Mouse (Mus musculus) E14TG2a.4 (cell line): ENCODE results near the gene Lrrc7.
A peak's percentile ranks its signal among the peaks of the same experiment; 100 is the strongest.

Source experiments
- H3K27me3 ChIP-seq: 2 replicates; pipeline ENCODE4 v1.6.1; 2014; ENCODE audit warnings: low read length, control low read depth; ENCODE audit not compliant: insufficient read depth
- H3K36me3 ChIP-seq: 2 replicates; pipeline ENCODE4 v1.6.1; 2014; ENCODE audit warnings: low read length, control low read depth; ENCODE audit not compliant: insufficient read depth
- H3K4me1 ChIP-seq: replicated peaks from 2 replicates; pipeline ENCODE4 v1.6.1; 2014; ENCODE audit warnings: low read depth, low read length, control low read depth
- H3K4me3 ChIP-seq: replicated peaks from 2 replicates; pipeline ENCODE4 v1.5.1; 2014; ENCODE audit warnings: mild to moderate bottlenecking, low read length
- H3K9me3 ChIP-seq: 2 replicates; pipeline ENCODE4 v1.6.1; 2014; ENCODE audit warnings: low read length, control low read depth
- CTCF ChIP-seq: conservative IDR thresholded peaks from 2 replicates; pipeline ENCODE4 v1.5.1; 2014; ENCODE audit warnings: low read length
- NANOG ChIP-seq: IDR thresholded peaks from 2 replicates; pipeline ENCODE4 v1.6.1; 2014; ENCODE audit warnings: borderline replicate concordance, low read length, mixed read lengths
- POU5F1 ChIP-seq: IDR thresholded peaks from 2 replicates; pipeline ENCODE4 v1.6.1; 2014; ENCODE audit warnings: low read length, borderline replicate concordance

Gene Lrrc7

GRCm38 (mm10) chr3:158174880-158175735, 386.9 kb downstream of the Lrrc7 start:
- Histone ChIP-seq H3K27me3 (no peaks in the 10 kb centered on the region), H3K9me3 (no peaks in the 10 kb centered on the region), H3K36me3 (no peaks in the 10 kb centered on the region), H3K4me3 (no peak overlapping the region), H3K4me1 (no peaks in the 10 kb centered on the region)
- no peak for TF ChIP-seq POU5F1
- TF ChIP-seq CTCF, result no peak
- no peak for TF ChIP-seq NANOG

GRCm38 (mm10) chr3:158169180-158169579, 392.8 kb downstream of the Lrrc7 start:
- Histone ChIP-seq H3K4me1 (no peaks in the 10 kb centered on the region), H3K9me3 (no peaks in the 10 kb centered on the region), H3K27me3 (no peaks in the 10 kb centered on the region), H3K36me3 (no peaks in the 10 kb centered on the region), H3K4me3 (no peak overlapping the region)
- TF ChIP-seq POU5F1, result no peak
- TF ChIP-seq NANOG, result no peak
- no peak for TF ChIP-seq CTCF

GRCm38 (mm10) chr3:158168454-158168853, 393.6 kb downstream of the Lrrc7 start:
- H3K27me3 ChIP-seq, result no peaks in the 10 kb centered on the region
- TF ChIP-seq POU5F1, result no peak
- TF ChIP-seq CTCF, result no peak
- no peak for TF ChIP-seq NANOG
- H3K9me3 ChIP-seq, result no peaks in the 10 kb centered on the region
- no peak overlapping the region for H3K4me3 ChIP-seq
- H3K36me3 ChIP-seq, result no peaks in the 10 kb centered on the region
- H3K4me1 ChIP-seq, result no peaks in the 10 kb centered on the region

- TF ChIP-seq CTCF, result peak; percentile 15; the same call in 1 of the 2 replicates
- TF ChIP-seq NANOG, result no peak
- Histone ChIP-seq H3K36me3 (no peaks in the 10 kb centered on the region), H3K4me3 (no peak overlapping the region), H3K4me1 (no peaks in the 10 kb centered on the region), H3K9me3 (no peaks in the 10 kb centered on the region), H3K27me3 (no peaks in the 10 kb centered on the region)
Measured at GRCm38 (mm10) chr3:158165004-158165403, 397.0 kb downstream of the Lrrc7 start.

GRCm38 (mm10) chr3:158164452-158164851, 397.6 kb downstream of the Lrrc7 start:
- Histone ChIP-seq H3K36me3 (no peaks in the 10 kb centered on the region), H3K4me3 (no peak overlapping the region), H3K4me1 (no peaks in the 10 kb centered on the region), H3K27me3 (no peaks in the 10 kb centered on the region), H3K9me3 (no peaks in the 10 kb centered on the region)
- TF ChIP-seq CTCF (no peak), POU5F1 (no peak), NANOG (no peak)

GRCm38 (mm10) chr3:158163127-158163526, 398.9 kb downstream of the Lrrc7 start:
- Histone ChIP-seq H3K9me3 (no peaks in the 10 kb centered on the region), H3K4me3 (no peak overlapping the region), H3K36me3 (no peaks in the 10 kb centered on the region), H3K4me1 (no peaks in the 10 kb centered on the region), H3K27me3 (no peaks in the 10 kb centered on the region)
- TF ChIP-seq POU5F1, result no peak
- no peak for TF ChIP-seq NANOG
- TF ChIP-seq CTCF, result no peak

- H3K4me1 ChIP-seq, result no peaks in the 10 kb centered on the region
- H3K4me3 ChIP-seq, result no peak overlapping the region
- no peaks in the 10 kb centered on the region for H3K9me3 ChIP-seq
- TF ChIP-seq POU5F1, result no peak
- H3K36me3 ChIP-seq, result no peaks in the 10 kb centered on the region
- H3K27me3 ChIP-seq, result no peaks in the 10 kb centered on the region
Measured at GRCm38 (mm10) chr3:158161924-158162490, 400.0 kb downstream of the Lrrc7 start.

GRCm38 (mm10) chr3:158155515-158156286, 406.3 kb downstream of the Lrrc7 start:
- Histone ChIP-seq H3K4me3 (no peak overlapping the region), H3K4me1 (no peaks in the 10 kb centered on the region), H3K27me3 (no peaks in the 10 kb centered on the region), H3K36me3 (no peaks in the 10 kb centered on the region), H3K9me3 (no peaks in the 10 kb centered on the region)
- TF ChIP-seq POU5F1 (no peak), CTCF (no peak), NANOG (no peak)

- Histone ChIP-seq H3K36me3 (no peaks in the 10 kb centered on the region), H3K4me1 (no peaks in the 10 kb centered on the region), H3K9me3 (no peaks in the 10 kb centered on the region), H3K27me3 (no peaks in the 10 kb centered on the region), H3K4me3 (no peak overlapping the region)
- no peak for TF ChIP-seq NANOG
- no peak for TF ChIP-seq CTCF
- no peak for TF ChIP-seq POU5F1
Measured at GRCm38 (mm10) chr3:158154134-158154533, 407.9 kb downstream of the Lrrc7 start.
